In genomic region chr4:43142610-43143009, GRCm38 (mm10) we compare ENCODE assay signal across 34 mouse cellular contexts.
"Had no signal": no experiment of that assay in that cellular context is flagged by ENCODE, and none has a peak within 500 bp of the region (broad histone marks: within the 10 kb centered on the region; RNA-seq: fewer than 3 reads in every experiment).

No protein-coding gene starts in this region.

- H3K4me3 ChIP-seq: heart, embryonic 10.5 days; heart, embryonic 12.5 days; heart, embryonic 13.5 days; heart, embryonic 15.5 days; hindbrain, embryonic 10.5 days; hindbrain, embryonic 12.5 days; hindbrain, embryonic 13.5 days; hindbrain, embryonic 15.5 days; intestine, embryonic 15.5 days; kidney, embryonic 15.5 days; layer of hippocampus, adult 2 months had no signal

- H3K9me3 ChIP-seq: heart, embryonic 10.5 days; heart, embryonic 13.5 days; heart, embryonic 15.5 days; hindbrain, embryonic 10.5 days; hindbrain, embryonic 12.5 days; hindbrain, embryonic 13.5 days; hindbrain, embryonic 15.5 days; intestine, embryonic 15.5 days; kidney, embryonic 15.5 days had no signal

- H3K36me3 ChIP-seq: heart, embryonic 15.5 days; hindbrain, embryonic 15.5 days; intestine, embryonic 15.5 days; kidney, embryonic 15.5 days had no signal

- H3K27me3 ChIP-seq: heart, embryonic 12.5 days; heart, embryonic 13.5 days; heart, embryonic 15.5 days; hindbrain, embryonic 12.5 days; hindbrain, embryonic 13.5 days; hindbrain, embryonic 15.5 days; intestine, embryonic 15.5 days; kidney, embryonic 15.5 days had no signal

- ATAC-seq: hindbrain, embryonic 16.5 days; hindbrain, postnatal 0 days; inflammation-experienced regulatory T-cells, adult 6 months; intestine, embryonic 15.5 days; intestine, embryonic 16.5 days; intestine, postnatal 0 days had no signal

- H3K4me1 ChIP-seq: heart, embryonic 10.5 days; heart, embryonic 12.5 days; heart, embryonic 13.5 days; heart, embryonic 15.5 days; hindbrain, embryonic 10.5 days; hindbrain, embryonic 12.5 days; hindbrain, embryonic 13.5 days; hindbrain, embryonic 15.5 days; intestine, embryonic 15.5 days; kidney, embryonic 15.5 days had no signal

- DNase-seq: heart, postnatal 10 days; heart, postnatal 14 days; heart, postnatal 36 days; heart, postnatal 4 days; kidney, adult 11 months; kidney, adult 18-20 months; kidney, adult 8-10 months; kidney, adult 9 months; kidney, postnatal 10 days; kidney, postnatal 14 days; kidney, postnatal 25 days; kidney, postnatal 36 days; kidney, postnatal 4 days; layer of hippocampus, adult 9-11 months; layer of hippocampus, postnatal 36 days had no signal

- H3K27ac ChIP-seq: heart, embryonic 10.5 days; heart, embryonic 13.5 days; heart, embryonic 15.5 days; hindbrain, embryonic 10.5 days; hindbrain, embryonic 12.5 days; hindbrain, embryonic 13.5 days; hindbrain, embryonic 14.5 days; hindbrain, embryonic 15.5 days; hindbrain, postnatal 0 days; intestine, embryonic 15.5 days; kidney, embryonic 15.5 days; kidney, postnatal 0 days; layer of hippocampus, adult 2 months had no signal

- H3K4me2 ChIP-seq: heart, embryonic 11.5 days; heart, embryonic 12.5 days; heart, embryonic 13.5 days; heart, embryonic 15.5 days; hindbrain, embryonic 12.5 days; hindbrain, embryonic 13.5 days; hindbrain, embryonic 14.5 days; hindbrain, embryonic 15.5 days; intestine, embryonic 15.5 days; kidney, embryonic 15.5 days had no signal

- H3K9ac ChIP-seq: heart, embryonic 12.5 days; heart, embryonic 13.5 days; heart, embryonic 15.5 days; hindbrain, embryonic 12.5 days; hindbrain, embryonic 13.5 days; hindbrain, embryonic 14.5 days; hindbrain, embryonic 15.5 days; intestine, embryonic 15.5 days; kidney, embryonic 15.5 days had no signal
